Mouse (Mus musculus): Measurements from ENCODE around the gene Yars. TPM values are rescaled to one million over a fixed set of nuclear protein-coding genes. Genes with fewer than 3 reads are reported as not detected.

The Yars gene
- polyA plus RNA-seq, 1 experiment from 2014 or later: 63.0 TPM

GRCm38 (mm10) chr4:129227985-129228381 is 38.4 kb downstream of the Yars start:
- TF ChIP-seq CTCF (IDR thresholded peaks at IDR 0.05): no peak
- ChIA-PET CTCF (interaction anchor here (0.6 to 1.8 kb wide), 2 partner anchors 28 to 86 kb away, joined by 3 to 4 read pairs; no protein-coding TSS in a partner anchor), POLR2A (no interaction called here)
- no peaks in the 10 kb centered on the region for H3K27me3 ChIP-seq
- in situ Hi-C loops (cut with MboI; ENCODE audit: low pct_unique_long_range_greater_than_20kb): no loop called here
- DNase-seq (ENCODE audit: low read depth, low spot score) (no peak), ATAC-seq (no peak)

- ChIA-PET POLR2A (interaction anchor here (1.1 kb wide), 1 partner anchor 41 kb away, joined by 5 read pairs; no protein-coding TSS in a partner anchor), CTCF (interaction anchor here (0.7 to 1.8 kb wide), 3 partner anchors 15 to 45 kb away, joined by 3 to 4 read pairs (median 3); no protein-coding TSS in a partner anchor)
- TF ChIP-seq CTCF (IDR thresholded peaks at IDR 0.05): no peak
- in situ Hi-C loops (cut with MboI; ENCODE audit: low pct_unique_long_range_greater_than_20kb): no loop called here
- ATAC-seq (no peak), DNase-seq (ENCODE audit: low read depth, low spot score) (no peak)
- no peaks in the 10 kb centered on the region for H3K27me3 ChIP-seq
These were observed 41.4 kb downstream of the Yars start for GRCm38 (mm10) chr4:129230926-129231325.

- no peak for TF ChIP-seq CTCF (IDR thresholded peaks at IDR 0.05)
- H3K27me3 ChIP-seq: no peaks in the 10 kb centered on the region
- in situ Hi-C loops (cut with MboI; ENCODE audit: low pct_unique_long_range_greater_than_20kb): no loop called here
- ChIA-PET CTCF (interaction anchor here (1.3 to 1.8 kb wide), 2 partner anchors 16 to 44 kb away, joined by 3 to 4 read pairs; no protein-coding TSS in a partner anchor), POLR2A (interaction anchor here (0.9 to 1.1 kb wide), 2 partner anchors 9 to 40 kb away, joined by 3 to 5 read pairs; no protein-coding TSS in a partner anchor)
- ATAC-seq: peak; percentile 77
- DNase-seq (ENCODE audit: low read depth, low spot score): no peak
These were observed 42.3 kb downstream of the Yars start for GRCm38 (mm10) chr4:129231594-129232450.

- in situ Hi-C loops (cut with MboI; ENCODE audit: low pct_unique_long_range_greater_than_20kb): no loop called here
- TF ChIP-seq CTCF (IDR thresholded peaks at IDR 0.05): no peak
- no peaks in the 10 kb centered on the region for H3K27me3 ChIP-seq
- POLR2A ChIA-PET: no interaction called here
- ATAC-seq: no peak
- no peak for DNase-seq (ENCODE audit: low read depth, low spot score)
- CTCF ChIA-PET: interaction anchor here (1.8 kb wide), 1 partner anchor 43 kb away, joined by 4 read pairs; no protein-coding TSS in a partner anchor
These were observed 43.2 kb downstream of the Yars start for GRCm38 (mm10) chr4:129232561-129233360.

- TF ChIP-seq CTCF (IDR thresholded peaks at IDR 0.05): no peak
- CTCF ChIA-PET: interaction anchor here (1.2 kb wide), 1 partner anchor 14 kb away, joined by 3 read pairs; no protein-coding TSS in a partner anchor
- H3K27me3 ChIP-seq: no peaks in the 10 kb centered on the region
- ATAC-seq (no peak), DNase-seq (ENCODE audit: low read depth, low spot score) (no peak)
- POLR2A ChIA-PET: no interaction called here
- in situ Hi-C loops (cut with MboI; ENCODE audit: low pct_unique_long_range_greater_than_20kb): no loop called here
These were observed 44.9 kb downstream of the Yars start for GRCm38 (mm10) chr4:129234488-129234887.

- DNase-seq (ENCODE audit: low read depth, low spot score): no peak
- in situ Hi-C loops (cut with MboI; ENCODE audit: low pct_unique_long_range_greater_than_20kb): no loop called here
- no peak for TF ChIP-seq CTCF (IDR thresholded peaks at IDR 0.05)
- POLR2A ChIA-PET: interaction anchor here (0.7 to 1.2 kb wide), 2 partner anchors 11 to 232 kb away, joined by 3 to 4 read pairs; no protein-coding TSS in a partner anchor
- CTCF ChIA-PET: interaction anchor here (1.2 kb wide), 1 partner anchor 14 kb away, joined by 3 read pairs; no protein-coding TSS in a partner anchor
- no peaks in the 10 kb centered on the region for H3K27me3 ChIP-seq
- ATAC-seq: no peak
These were observed 45.6 kb downstream of the Yars start for GRCm38 (mm10) chr4:129235147-129235546.

GRCm38 (mm10) chr4:129236236-129236813 is 46.8 kb downstream of the Yars start:
- ATAC-seq (no peak), DNase-seq (ENCODE audit: low read depth, low spot score) (no peak)
- in situ Hi-C loops (cut with MboI; ENCODE audit: low pct_unique_long_range_greater_than_20kb): no loop called here
- POLR2A ChIA-PET: interaction anchor here (1.2 kb wide), 1 partner anchor 9 kb away, joined by 3 read pairs; no protein-coding TSS in a partner anchor
- CTCF ChIA-PET: interaction anchor here (0.8 kb wide), 1 partner anchor 9 kb away, joined by 3 read pairs; no protein-coding TSS in a partner anchor
- TF ChIP-seq CTCF (IDR thresholded peaks at IDR 0.05): no peak
- H3K27me3 ChIP-seq: no peaks in the 10 kb centered on the region

- ChIA-PET POLR2A (no interaction called here), CTCF (no interaction called here)
- no peak for TF ChIP-seq CTCF (IDR thresholded peaks at IDR 0.05)
- DNase-seq (ENCODE audit: low read depth, low spot score) (no peak), ATAC-seq (peak; percentile 36)
- no peaks in the 10 kb centered on the region for H3K27me3 ChIP-seq
- in situ Hi-C loops (cut with MboI; ENCODE audit: low pct_unique_long_range_greater_than_20kb): no loop called here
These were observed 48.4 kb downstream of the Yars start for GRCm38 (mm10) chr4:129237843-129238441.

GRCm38 (mm10) chr4:129238579-129239016 is 49.0 kb downstream of the Yars start:
- in situ Hi-C loops (cut with MboI; ENCODE audit: low pct_unique_long_range_greater_than_20kb): no loop called here
- no peaks in the 10 kb centered on the region for H3K27me3 ChIP-seq
- no peak for TF ChIP-seq CTCF (IDR thresholded peaks at IDR 0.05)
- no peak for ATAC-seq
- POLR2A ChIA-PET: interaction anchor here (1.0 kb wide), 1 partner anchor 8 kb away, joined by 3 read pairs; no protein-coding TSS in a partner anchor
- CTCF ChIA-PET: no interaction called here
- no peak for DNase-seq (ENCODE audit: low read depth, low spot score)
